Mouse (Mus musculus) mouse trophoblast stem cell (cell line): ENCODE data around the gene Olfr24.

Experiments
- in situ Hi-C, 2 experiments: fragments of 300-500 bp; cut with MseI, MboI; formaldehyde crosslinking; loops; 2 replicates in 1 of 2; 3 replicates in 1 of 2; pipeline ENCODE4 v1.15.1; 2025

The Olfr24 gene

GRCm38 (mm10) chr9:18763896-18764295 is at the start of gene Olfr24:
Gene Olfr24, minus strand, starts transcription at chr9:18763996.
- in situ Hi-C loops = no loop called here

GRCm38 (mm10) chr9:18785316-18785715 is 21.5 kb upstream of the Olfr24 start:
- in situ Hi-C loops = no loop called here

- in situ Hi-C loops = no loop called here
Observed at GRCm38 (mm10) chr9:18779476-18779875, 15.7 kb upstream of the Olfr24 start.

- in situ Hi-C loops = no loop called here
Observed at GRCm38 (mm10) chr9:18778981-18779380, 15.2 kb upstream of the Olfr24 start.

- in situ Hi-C loops = no loop called here
Observed at GRCm38 (mm10) chr9:18755595-18755994, 8.2 kb downstream of the Olfr24 start.

GRCm38 (mm10) chr9:18744639-18745038 is 19.2 kb downstream of the Olfr24 start:
- in situ Hi-C loops = loop anchor here (25.0 kb wide), 2 partner anchors 232 to 407 kb away; no protein-coding TSS in a partner anchor

DNA sequence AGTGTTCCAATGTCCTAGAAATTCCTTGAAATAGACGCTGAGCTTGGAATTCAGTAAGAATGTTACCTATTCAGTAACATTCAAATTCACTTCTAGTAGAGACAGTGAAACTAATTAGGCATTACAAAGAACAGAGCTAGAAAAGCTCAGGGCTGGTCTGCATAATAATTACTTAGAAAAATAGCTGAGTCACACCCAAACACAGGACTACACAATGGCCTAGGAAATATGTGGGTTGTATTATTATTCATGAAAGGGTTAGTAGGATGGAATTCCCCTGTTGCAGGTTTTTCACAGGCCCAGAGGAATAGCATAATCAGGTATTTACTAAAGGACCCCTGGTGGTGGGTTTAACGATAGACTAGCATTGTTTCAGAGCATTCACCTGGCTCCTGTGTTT is 29.6 kb downstream of the Olfr24 start:
- in situ Hi-C loops = loop anchor here (25.0 kb wide), 2 partner anchors 222 to 397 kb away; no protein-coding TSS in a partner anchor

GRCm38 (mm10) chr9:18722712-18723099 is 41.1 kb downstream of the Olfr24 start:
- in situ Hi-C loops = no loop called here

DNA sequence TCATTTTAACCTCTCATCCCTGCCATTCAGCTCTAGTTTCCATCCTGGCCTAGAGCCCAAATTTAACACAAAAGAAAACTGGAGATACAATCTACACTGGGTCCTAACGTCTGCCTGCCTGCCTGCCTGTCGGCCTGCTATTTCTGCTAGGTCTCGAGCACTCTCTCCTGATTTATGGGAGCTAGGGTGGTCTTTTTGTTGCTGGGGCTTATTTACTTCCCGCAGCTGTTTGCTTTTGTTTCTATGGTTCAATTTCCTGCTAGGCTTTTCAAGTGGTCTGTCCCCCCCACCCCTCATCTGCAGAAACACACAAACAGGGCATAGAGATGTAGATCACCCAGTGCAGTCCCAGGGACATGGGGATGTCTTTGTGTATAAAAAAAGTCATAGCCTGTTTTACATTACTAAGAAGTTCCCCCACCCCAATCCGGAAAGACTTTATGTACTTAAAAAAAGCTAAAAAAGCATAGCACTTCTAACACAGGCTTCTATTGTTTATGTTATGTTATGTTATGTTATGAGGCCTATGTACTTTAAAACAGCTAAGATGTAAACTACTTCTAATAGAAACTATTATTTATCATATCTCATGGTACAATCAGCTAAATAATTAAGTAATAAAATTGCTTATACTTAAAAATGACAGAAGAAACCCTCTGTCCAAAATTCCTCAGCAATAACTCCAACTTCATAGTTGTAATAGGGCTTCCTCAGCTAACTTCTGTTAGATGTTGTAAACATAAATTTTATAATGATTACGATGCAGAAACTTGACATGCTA is 41.7 kb downstream of the Olfr24 start:
- in situ Hi-C loops = no loop called here

- in situ Hi-C loops = no loop called here
Observed at GRCm38 (mm10) chr9:18721011-18721410, 42.8 kb downstream of the Olfr24 start.

DNA sequence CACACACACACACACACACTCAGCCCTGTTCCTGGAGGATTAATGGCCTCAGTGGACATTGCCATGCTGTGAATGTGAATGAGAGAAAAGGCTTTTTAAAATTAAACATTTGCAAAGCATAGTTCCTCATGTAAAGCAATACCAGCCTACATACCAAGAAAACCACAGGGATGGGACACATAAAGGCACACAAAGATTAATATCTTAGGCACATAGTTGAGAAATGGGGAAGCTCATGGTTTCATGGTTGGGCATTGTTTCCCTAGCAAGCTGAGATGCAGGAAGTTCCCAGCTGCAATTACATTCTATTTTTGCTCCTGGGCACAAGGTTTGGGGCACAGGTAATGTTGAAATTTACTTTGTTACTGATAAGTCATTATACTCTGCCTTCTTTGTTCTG is 58.2 kb downstream of the Olfr24 start:
- in situ Hi-C loops = no loop called here
